Mouse (Mus musculus) MEL-GATA-1-ER (cell line): ENCODE measurements around the gene Olfr851.

Experiments used
- DNase-seq: peaks from one replicate; pipeline ENCODE4 v3.0.0-alpha.2; 2012; ENCODE audit warnings: low read depth; ENCODE audit errors: extremely low read depth

The Olfr851 gene

GRCm38 (mm10) chr9:19492995-19493394 is at the start of gene Olfr851:
TSS of gene Olfr851 (plus strand) at chr9:19493295.
- DNase-seq: no peak

- DNase-seq: no peak
Measured at GRCm38 (mm10) chr9:19478148-19478547, 14.9 kb upstream of the Olfr851 start, which contains the start of gene Olfr850. TSS of gene Olfr850 (minus strand) at chr9:19478248.

- no peak for DNase-seq
Measured at GRCm38 (mm10) chr9:19540976-19541375, 47.9 kb downstream of the Olfr851 start, which contains the start of gene Olfr853. TSS of gene Olfr853 (minus strand) at chr9:19541076.
